Mouse (Mus musculus) lung, embryonic 14.5 days (tissue): ENCODE results near the gene Nt5dc3. TPM values are rescaled to one million over a fixed set of nuclear protein-coding genes. Genes with fewer than 3 reads are reported as not detected.

Experiments used
- ATAC-seq: fragments of 200-750 bp; cut with Nextera tagmentation; 2 replicates; pipeline ENCODE4 v1.8.0; 2017; ENCODE audit warnings: mild to moderate bottlenecking, moderate TSS enrichment, moderate library complexity; ENCODE audit not compliant: insufficient read depth
- DNase-seq: peaks from one replicate; pipeline ENCODE4 v3.0.0-alpha.2; 2015
- H3K27ac ChIP-seq: fragments of 300-500 bp; sonication (generic); 2 replicates; pipeline ENCODE4 v1.5.1; 2014; ENCODE audit warnings: low read depth, mild to moderate bottlenecking, moderate library complexity
- H3K27me3 ChIP-seq: fragments of 300-500 bp; sonication (generic); 2 replicates; pipeline ENCODE4 v1.6.1; 2014; ENCODE audit warnings: low read length, control low read depth; ENCODE audit not compliant: insufficient read depth
- H3K36me3 ChIP-seq: fragments of 300-500 bp; sonication (generic); 2 replicates; pipeline ENCODE4 v1.6.1; 2014; ENCODE audit warnings: control low read depth; ENCODE audit not compliant: insufficient read depth
- H3K4me1 ChIP-seq: fragments of 300-500 bp; sonication (generic); 2 replicates; pipeline ENCODE4 v1.6.1; 2014; ENCODE audit warnings: antibody characterized with exemption, control low read depth; ENCODE audit not compliant: insufficient read depth
- H3K4me2 ChIP-seq: fragments of 300-500 bp; sonication (generic); 2 replicates; pipeline ENCODE4 v1.6.1; 2014; ENCODE audit warnings: mild to moderate bottlenecking
- H3K4me3 ChIP-seq: fragments of 300-500 bp; sonication (generic); 2 replicates; pipeline ENCODE4 v1.5.1; 2014; ENCODE audit warnings: low read depth, low read length
- H3K9ac ChIP-seq: fragments of 300-500 bp; sonication (generic); 2 replicates; pipeline ENCODE4 v1.6.1; 2014
- H3K9me3 ChIP-seq: fragments of 300-500 bp; sonication (generic); 2 replicates; pipeline ENCODE4 v1.6.1; 2016; ENCODE audit warnings: low read depth, low read length, control low read depth
- CTCF ChIP-seq: IDR thresholded peaks from 2 replicates; pipeline ENCODE4 v1.5.1; 2016; ENCODE audit warnings: antibody characterized with exemption, low read depth
- WGBS: fragments of 180-500 bp; shearing (Covaris S2); extraction: QIAGEN DNeasy Blood & Tissue Kit; methylation state at CpG from one replicate; pipeline ENCODE4 v1.1.7; 2014; 5-methylcytosine and 5-hydroxymethylcytosine counted together
- polyA plus RNA-seq: library from polyadenylated mRNA; unstranded; fragments of >200 nt; fragmentation: Nextera tagmentation; extraction: Ambion mirVana; gene quantifications from 2 replicates; pipeline ENCODE4 v1.2.1, GENCODE M21; 2014

The Nt5dc3 gene
- polyA plus RNA-seq, 1 experiment from 2014 or later: 1.9 TPM

DNA sequence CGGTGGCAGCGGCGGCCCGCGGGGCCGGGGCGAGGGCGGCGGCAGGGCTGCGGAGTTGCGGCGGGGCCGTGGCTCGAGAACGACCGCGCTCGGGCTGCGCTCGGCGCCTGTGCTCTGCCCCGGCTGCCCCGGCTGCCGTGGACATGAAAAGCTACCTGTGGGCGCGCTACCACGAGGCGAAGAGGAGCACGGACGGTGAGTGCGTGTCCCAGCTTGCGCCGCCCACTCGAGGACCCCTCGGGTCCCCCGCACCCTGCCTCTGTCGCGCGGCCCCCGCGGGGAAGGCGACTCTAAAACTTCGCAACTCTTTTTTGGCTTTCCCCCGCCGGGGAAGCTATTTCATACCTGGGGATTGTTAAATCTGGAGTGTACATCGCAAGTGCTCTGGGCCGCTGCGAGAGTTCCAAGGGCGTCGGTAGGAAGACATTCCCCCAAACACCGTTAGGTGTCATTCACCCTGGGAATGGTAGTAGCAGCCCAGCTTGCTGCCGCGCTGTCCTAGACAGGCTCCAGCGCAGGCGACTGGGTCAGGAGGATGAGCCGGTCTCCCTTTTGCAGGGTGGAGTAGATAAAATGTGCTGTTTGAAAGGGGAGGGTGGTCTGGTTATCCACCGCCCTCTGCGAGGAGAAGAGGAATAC, 431 bp downstream of the Nt5dc3 start:
- peak overlapping the region; percentile 100 for H3K4me2 ChIP-seq
- ATAC-seq (peak; percentile 33), DNase-seq (peak; percentile 53)
- H3K4me3 ChIP-seq: peak overlapping the region; percentile 67
- H3K27me3 ChIP-seq: no peaks in the 10 kb centered on the region
- WGBS: under 1% methylated on average over 57 of the region's 58 CpGs
- no peaks in the 10 kb centered on the region for H3K9me3 ChIP-seq
- peaks cover 8% of the 10 kb centered on the region; the same call in 1 of the 2 replicates for H3K4me1 ChIP-seq
- peak overlapping the region; percentile 75 for H3K9ac ChIP-seq
- H3K36me3 ChIP-seq: no peaks in the 10 kb centered on the region
- peak overlapping the region; percentile 60 for H3K27ac ChIP-seq
- no peak for TF ChIP-seq CTCF

DNA sequence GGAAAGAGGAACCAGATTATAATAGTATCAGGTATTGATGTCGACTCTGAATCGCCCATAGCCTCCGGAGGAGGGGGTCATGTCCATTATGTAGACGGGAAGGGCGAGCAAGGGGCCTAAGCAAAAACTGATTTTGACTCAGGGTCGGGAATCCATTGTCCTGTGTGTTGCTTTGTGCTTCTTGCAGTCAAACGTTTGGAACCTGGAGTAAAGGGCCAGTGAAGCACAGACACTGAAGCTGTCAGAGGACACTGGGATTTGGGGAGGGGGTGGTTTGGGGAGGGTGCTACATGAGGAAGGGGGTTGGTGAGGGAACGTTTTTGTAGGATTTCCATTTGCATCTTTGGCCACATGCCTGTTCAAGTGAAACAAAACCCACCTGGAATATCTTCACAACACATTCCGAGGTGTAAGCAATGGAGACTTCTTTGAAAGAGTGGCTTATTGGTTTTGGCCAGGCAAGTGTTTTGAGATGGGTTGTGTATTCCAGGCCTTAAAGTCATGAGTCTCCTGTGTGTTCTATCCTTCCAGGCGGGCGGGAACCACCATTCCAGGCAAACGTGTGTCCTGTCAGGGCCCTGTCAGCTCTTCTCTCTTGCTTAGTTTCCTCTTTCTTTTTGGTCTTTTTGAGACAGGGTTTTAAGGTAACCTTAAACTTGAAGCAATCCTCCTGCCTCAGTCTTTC, 1.2 kb downstream of the Nt5dc3 start:
- peaks cover 8% of the 10 kb centered on the region; the same call in 1 of the 2 replicates for H3K4me1 ChIP-seq
- no peaks in the 10 kb centered on the region for H3K27me3 ChIP-seq
- ATAC-seq (no peak), DNase-seq (no peak)
- no peak overlapping the region for H3K27ac ChIP-seq
- H3K4me2 ChIP-seq: peak overlapping the region; percentile 100
- 20% methylated on average over 12 of the region's 12 CpGs for WGBS
- TF ChIP-seq CTCF: no peak
- H3K9ac ChIP-seq: peak overlapping the region; percentile 75
- no peaks in the 10 kb centered on the region for H3K9me3 ChIP-seq
- no peaks in the 10 kb centered on the region for H3K36me3 ChIP-seq
- H3K4me3 ChIP-seq: peak overlapping the region; percentile 67

- no peak for TF ChIP-seq CTCF
- Histone ChIP-seq H3K4me2 (no peak overlapping the region), H3K27ac (no peak overlapping the region), H3K4me1 (peaks cover 8% of the 10 kb centered on the region; the same call in 1 of the 2 replicates), H3K9me3 (no peaks in the 10 kb centered on the region), H3K9ac (no peak overlapping the region), H3K4me3 (no peak overlapping the region), H3K36me3 (no peaks in the 10 kb centered on the region), H3K27me3 (no peaks in the 10 kb centered on the region)
- 49% methylated on average over 5 of the region's 5 CpGs for WGBS
- DNase-seq: no peak
- no peak for ATAC-seq
These were observed 2.8 kb downstream of the Nt5dc3 start for GRCm38 (mm10) chr10:86781641-86782040.

- Histone ChIP-seq H3K36me3 (no peaks in the 10 kb centered on the region), H3K4me2 (no peak overlapping the region), H3K9ac (no peak overlapping the region), H3K9me3 (no peaks in the 10 kb centered on the region), H3K27ac (no peak overlapping the region), H3K27me3 (no peaks in the 10 kb centered on the region), H3K4me3 (no peak overlapping the region), H3K4me1 (peaks cover 7% of the 10 kb centered on the region; the same call in 1 of the 2 replicates)
- TF ChIP-seq CTCF: no peak
- DNase-seq (no peak), ATAC-seq (no peak)
- 65% methylated on average over 5 of the region's 5 CpGs for WGBS
These were observed 3.9 kb downstream of the Nt5dc3 start for GRCm38 (mm10) chr10:86782656-86783055.

GRCm38 (mm10) chr10:86783561-86783960, 4.8 kb downstream of the Nt5dc3 start:
- no peak overlapping the region for H3K27ac ChIP-seq
- no peak overlapping the region for H3K4me2 ChIP-seq
- H3K9ac ChIP-seq: no peak overlapping the region
- no peak overlapping the region for H3K4me3 ChIP-seq
- ATAC-seq (no peak), DNase-seq (no peak)
- peaks cover 4% of the 10 kb centered on the region; the same call in 1 of the 2 replicates for H3K4me1 ChIP-seq
- TF ChIP-seq CTCF: no peak
- H3K27me3 ChIP-seq: no peaks in the 10 kb centered on the region
- H3K36me3 ChIP-seq: no peaks in the 10 kb centered on the region
- H3K9me3 ChIP-seq: no peaks in the 10 kb centered on the region
- WGBS: 69% methylated on average over 5 of the region's 5 CpGs

GRCm38 (mm10) chr10:86784126-86784675, 5.4 kb downstream of the Nt5dc3 start:
- WGBS: 75% methylated on average over 5 of the region's 5 CpGs
- Histone ChIP-seq H3K4me2 (no peak overlapping the region), H3K9me3 (no peaks in the 10 kb centered on the region)

DNA sequence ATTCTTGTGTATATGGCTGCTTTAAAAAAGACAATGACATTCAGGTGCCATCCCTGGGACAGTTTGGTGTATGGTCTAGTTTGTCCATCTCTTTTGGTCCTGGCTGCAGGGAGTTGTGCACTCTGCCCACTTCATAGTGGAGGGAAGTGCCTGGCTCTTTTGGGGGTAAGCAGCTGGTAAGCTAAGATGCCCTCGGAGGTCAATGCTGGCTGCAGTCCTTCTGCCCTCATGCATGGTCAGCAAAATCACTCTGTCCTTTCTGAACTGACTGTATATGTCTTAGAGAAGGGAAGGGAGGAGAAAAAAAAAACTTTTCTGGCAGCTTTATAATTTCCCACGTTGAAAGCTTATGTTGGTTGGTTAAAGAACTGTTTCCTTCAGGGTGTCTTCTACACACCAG, 6.6 kb downstream of the Nt5dc3 start:
- no peak overlapping the region for H3K27ac ChIP-seq
- no peak overlapping the region for H3K4me2 ChIP-seq
- no peaks in the 10 kb centered on the region for H3K27me3 ChIP-seq
- DNase-seq (no peak), ATAC-seq (no peak)
- 68% methylated on average over 2 of the region's 2 CpGs for WGBS
- no peaks in the 10 kb centered on the region for H3K36me3 ChIP-seq
- H3K4me3 ChIP-seq: no peak overlapping the region
- H3K9ac ChIP-seq: no peak overlapping the region
- no peaks in the 10 kb centered on the region for H3K4me1 ChIP-seq
- TF ChIP-seq CTCF: no peak
- no peaks in the 10 kb centered on the region for H3K9me3 ChIP-seq

More at GRCm38 (mm10) chr10:86784126-86784675, 5.4 kb downstream of the Nt5dc3 start:
- Histone ChIP-seq H3K27ac (no peak overlapping the region), H3K36me3 (no peaks in the 10 kb centered on the region), H3K9ac (no peak overlapping the region), H3K4me1 (peaks cover 4% of the 10 kb centered on the region; the same call in 1 of the 2 replicates), H3K27me3 (no peaks in the 10 kb centered on the region), H3K4me3 (no peak overlapping the region)
- DNase-seq (no peak), ATAC-seq (no peak)
- no peak for TF ChIP-seq CTCF
